Mouse (Mus musculus) spleen, adult 2 months (tissue): ENCODE measurements around the gene Snrnp25.

Experiments used
- CTCF ChIP-seq: fragments of 200-500 bp; IDR thresholded peaks from 2 replicates; pipeline ENCODE4 v1.5.1; 2011; ENCODE audit warnings: mild to moderate bottlenecking, inconsistent platforms; ENCODE audit not compliant: insufficient read depth, insufficient read length, insufficient replicate concordance; ENCODE audit errors: extremely low read depth
- POLR2A ChIP-seq: fragments of 200-500 bp; IDR thresholded peaks from 2 replicates; pipeline ENCODE4 v1.6.1; 2011; ENCODE audit warnings: low read depth, low read length, inconsistent platforms

GRCm38 (mm10) chr11:32236712-32237410 lies 31.6 kb downstream of the Snrnp25 start:
- TF ChIP-seq CTCF = peak; percentile 30; the same call in 1 of the 2 replicates
- no peak for TF ChIP-seq POLR2A
